Mouse (Mus musculus) MEL (cell line): ENCODE results near the gene Tmem126a. TPM values are rescaled to one million over a fixed set of nuclear protein-coding genes. Genes with fewer than 3 reads are reported as not detected.

ENCODE experiments used
- DNase-seq: peaks from one replicate; pipeline ENCODE4 v3.0.0; 2011; ENCODE audit warnings: low read depth, low spot score
- H3K27ac ChIP-seq: 2 replicates; pipeline ENCODE4 v1.5.1; 2012; ENCODE audit warnings: low read depth, mild to moderate bottlenecking, control low read depth, low read length, moderate library complexity; ENCODE audit not compliant: control insufficient read depth
- H3K27me3 ChIP-seq, 2 experiments: fragments of 150-350 bp in 1 of 2; sonication (generic) in 1 of 2; 2 replicates each; pipeline ENCODE4 v1.6.1; 2012; ENCODE audit warnings: low read length in 2 of 2, mild to moderate bottlenecking in 2 of 2, improper control_type of control experiment in 1 of 2, moderate library complexity in 1 of 2; ENCODE audit not compliant: insufficient read depth in 2 of 2, control insufficient read depth in 1 of 2
- H3K36me3 ChIP-seq, 2 experiments: 2 replicates each; pipeline ENCODE4 v1.6.1; 2012 to 2014; ENCODE audit warnings: low read length in 2 of 2, improper control_type of control experiment in 1 of 2, inconsistent platforms in 1 of 2, mild to moderate bottlenecking in 1 of 2; ENCODE audit not compliant: insufficient read depth in 2 of 2, control insufficient read depth in 1 of 2
- H3K4me1 ChIP-seq, 2 experiments: fragments of 150-350 bp in 1 of 2; sonication (generic) in 1 of 2; 2 replicates each; pipeline ENCODE4 v1.6.1; 2012; ENCODE audit warnings: low read length in 2 of 2, improper control_type of control experiment in 1 of 2, mild to moderate bottlenecking in 1 of 2; ENCODE audit not compliant: insufficient read depth in 2 of 2, control insufficient read depth in 1 of 2
- H3K4me3 ChIP-seq, 2 experiments: fragments of 150-350 bp in 1 of 2; sonication (generic) in 1 of 2; 2 replicates each; pipeline ENCODE4 v1.5.1; 2012; ENCODE audit warnings: low read depth in 2 of 2, low read length in 2 of 2, mild to moderate bottlenecking in 2 of 2, moderate library complexity in 2 of 2, control low read depth in 1 of 2, improper control_type of control experiment in 1 of 2; ENCODE audit not compliant: control insufficient read depth in 1 of 2, insufficient read depth in 1 of 2
- H3K79me2 ChIP-seq: 2 replicates; pipeline ENCODE4 v1.6.1; 2012; ENCODE audit warnings: mild to moderate bottlenecking, low read length, moderate library complexity; ENCODE audit not compliant: control insufficient read depth, poor library complexity, insufficient read depth
- H3K9ac ChIP-seq: 2 replicates; pipeline ENCODE4 v1.6.1; 2012; ENCODE audit warnings: low read depth, mild to moderate bottlenecking, control low read depth, low read length, moderate library complexity; ENCODE audit not compliant: control insufficient read depth, poor library complexity, severe bottlenecking
- H3K9me3 ChIP-seq: fragments of 150-350 bp; sonication (generic); replicated peaks from 2 replicates; pipeline ENCODE4 v1.6.1; 2012; ENCODE audit warnings: mild to moderate bottlenecking, low read length, improper control_type of control experiment, moderate library complexity; ENCODE audit not compliant: insufficient read depth
- EP300 ChIP-seq, 2 experiments: IDR thresholded peaks; 2 replicates each; pipeline ENCODE4 v1.6.1; 2011; ENCODE audit warnings: improper control_type of control experiment in 2 of 2, low read length in 2 of 2, low read depth in 1 of 2, mild to moderate bottlenecking in 1 of 2
- ETS1 ChIP-seq: IDR thresholded peaks from 2 replicates; pipeline ENCODE4 v1.6.1; 2012; ENCODE audit warnings: low read depth, mild to moderate bottlenecking, inconsistent platforms, low read length, improper control_type of control experiment, moderate library complexity
- GABPA ChIP-seq: IDR thresholded peaks from 2 replicates; pipeline ENCODE4 v1.6.1; 2012; ENCODE audit warnings: low read depth, mild to moderate bottlenecking, inconsistent platforms, low read length, improper control_type of control experiment, moderate library complexity
- GATA1 ChIP-seq: IDR thresholded peaks from 2 replicates; pipeline ENCODE4 v1.6.1; 2011; ENCODE audit warnings: low read depth, low read length, improper control_type of control experiment
- HCFC1 ChIP-seq: IDR thresholded peaks from 2 replicates; pipeline ENCODE4 v1.6.1; 2012; ENCODE audit warnings: low read depth, mild to moderate bottlenecking, inconsistent platforms, low read length, improper control_type of control experiment, moderate library complexity
- JUND ChIP-seq: IDR thresholded peaks from 2 replicates; pipeline ENCODE4 v1.6.1; 2011; ENCODE audit warnings: low read depth, mild to moderate bottlenecking, improper control_type of control experiment, low read length
- KAT2A ChIP-seq: conservative IDR thresholded peaks from 2 replicates; pipeline ENCODE4 v1.6.1; 2012; ENCODE audit warnings: low read depth, low read length, improper control_type of control experiment, inconsistent platforms
- MAFK ChIP-seq: IDR thresholded peaks from 2 replicates; pipeline ENCODE4 v1.6.1; 2011; ENCODE audit warnings: low read depth, mild to moderate bottlenecking, low read length, improper control_type of control experiment, borderline replicate concordance
- MAX ChIP-seq: IDR thresholded peaks from 2 replicates; pipeline ENCODE4 v1.6.1; 2011; ENCODE audit warnings: low read length, improper control_type of control experiment
- MEF2A ChIP-seq: IDR thresholded peaks from 2 replicates; pipeline ENCODE4 v1.6.1; 2014; ENCODE audit warnings: low read depth, mild to moderate bottlenecking, inconsistent platforms, low read length, improper control_type of control experiment; ENCODE audit not compliant: poor library complexity, insufficient replicate concordance, severe bottlenecking; ENCODE audit errors: extremely low read depth
- POLR2AphosphoS5 ChIP-seq: IDR thresholded peaks from 2 replicates; pipeline ENCODE4 v1.6.1; 2012; ENCODE audit warnings: low read depth, borderline replicate concordance, mild to moderate bottlenecking, inconsistent platforms, low read length, moderate library complexity, mixed read lengths
- RAD21 ChIP-seq: IDR thresholded peaks from 2 replicates; pipeline ENCODE4 v1.6.1; 2011; ENCODE audit warnings: mild to moderate bottlenecking, low read depth, low read length, improper control_type of control experiment
- RCOR1 ChIP-seq: IDR thresholded peaks from 2 replicates; pipeline ENCODE4 v1.6.1; 2012; ENCODE audit warnings: low read depth, mild to moderate bottlenecking, inconsistent platforms, low read length, improper control_type of control experiment
- SMC3 ChIP-seq: IDR thresholded peaks from 2 replicates; pipeline ENCODE4 v1.6.1; 2011; ENCODE audit warnings: low read depth, low read length, improper control_type of control experiment
- TAL1 ChIP-seq: IDR thresholded peaks from 2 replicates; pipeline ENCODE4 v1.6.1; 2012; ENCODE audit warnings: mild to moderate bottlenecking, inconsistent platforms, low read length, moderate library complexity, mixed read lengths
- TBP ChIP-seq: IDR thresholded peaks from 2 replicates; pipeline ENCODE4 v1.8.0; 2011; ENCODE audit warnings: low read depth, low read length, improper control_type of control experiment
- TCF12 ChIP-seq: IDR thresholded peaks from 2 replicates; pipeline ENCODE4 v1.6.1; 2014; ENCODE audit warnings: low read depth, mild to moderate bottlenecking, inconsistent platforms, low read length, improper control_type of control experiment, moderate library complexity
- UBTF ChIP-seq: IDR thresholded peaks from 2 replicates; pipeline ENCODE4 v1.6.1; 2012; ENCODE audit warnings: low read depth, mild to moderate bottlenecking, inconsistent platforms, low read length, improper control_type of control experiment, moderate library complexity, borderline replicate concordance; ENCODE audit not compliant: insufficient read depth
- ZC3H11A ChIP-seq: IDR thresholded peaks from 2 replicates; pipeline ENCODE4 v1.6.1; 2012; ENCODE audit warnings: low read depth, mild to moderate bottlenecking, inconsistent platforms, low read length, improper control_type of control experiment
- ZNF384 ChIP-seq: IDR thresholded peaks from 2 replicates; pipeline ENCODE4 v1.6.1; 2012; ENCODE audit warnings: low read depth, mild to moderate bottlenecking, inconsistent platforms, low read length, improper control_type of control experiment
- polyA plus RNA-seq, 2 experiments: library from polyadenylated mRNA; stranded (reverse) in 1 of 2; unstranded in 1 of 2; fragments of >175 nt in 1 of 2; fragments of >200 nt in 1 of 2; gene quantifications; 2 replicates each; pipeline versions ENCODE4 v1.2.1 to v1.2.4; 2012; ENCODE audit warnings: low replicate concordance in 2 of 2, low read depth in 1 of 2; ENCODE audit not compliant: insufficient read length in 2 of 2, insufficient read depth in 1 of 2, missing spikeins in 1 of 2
- total RNA-seq: library from RNA; depleted of rRNA; stranded (reverse); fragments of 300-350 nt; gene quantifications from 2 replicates; pipeline ENCODE4 v1.2.3, GENCODE M21; 2012

The Tmem126a gene
- total and polyA plus RNA-seq, 3 experiments: 10.3 to 11.9 TPM; not detected in 1

DNA sequence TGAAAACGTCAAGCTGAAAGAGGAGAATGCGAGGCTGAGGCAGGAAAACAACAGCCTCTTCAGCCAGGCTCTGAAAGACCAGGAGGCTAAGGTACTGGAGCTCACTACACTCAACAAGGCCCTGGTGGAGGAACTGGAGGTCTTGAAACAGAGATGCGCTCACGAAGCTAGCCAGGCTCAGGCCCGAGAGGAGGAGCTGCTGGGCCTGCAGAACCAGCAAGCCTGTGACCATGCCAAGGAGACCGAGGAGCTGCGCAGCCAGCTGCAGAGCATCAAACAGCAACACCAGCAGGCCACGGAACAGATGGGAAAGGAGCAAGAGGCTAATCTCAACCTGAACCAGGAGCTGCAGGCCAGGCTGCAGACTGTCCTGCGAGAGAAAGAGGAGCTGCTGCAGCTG lies 30.0 kb downstream of the Tmem126a start:
- peaks cover 4 to 6% of the 10 kb centered on the region in 2 experiments; a peak in 2 of 4 replicates for H3K27me3 ChIP-seq
- H3K36me3 ChIP-seq: no peaks in the 10 kb centered on the region
- no peaks in the 10 kb centered on the region for H3K4me1 ChIP-seq
- no peak overlapping the region for H3K4me3 ChIP-seq
- no peak overlapping the region for H3K27ac ChIP-seq
- DNase-seq: no peak
- H3K9ac ChIP-seq: no peak overlapping the region
- H3K9me3 ChIP-seq: no peaks in the 10 kb centered on the region
- TF ChIP-seq JUND (no peak), GABPA (no peak), HCFC1 (no peak), EP300 (IDR thresholded peaks at IDR 0.05; ENCODE audit: low read depth in 1 of 2, low read length in 2 of 2) (no peak), ZC3H11A (no peak), MAX (no peak), ETS1 (no peak), MEF2A (no peak), TCF12 (no peak), RCOR1 (no peak), TBP (no peak), RAD21 (no peak), UBTF (no peak), KAT2A (no peak), POLR2AphosphoS5 (no peak)
- no peaks in the 10 kb centered on the region for H3K79me2 ChIP-seq

DNA sequence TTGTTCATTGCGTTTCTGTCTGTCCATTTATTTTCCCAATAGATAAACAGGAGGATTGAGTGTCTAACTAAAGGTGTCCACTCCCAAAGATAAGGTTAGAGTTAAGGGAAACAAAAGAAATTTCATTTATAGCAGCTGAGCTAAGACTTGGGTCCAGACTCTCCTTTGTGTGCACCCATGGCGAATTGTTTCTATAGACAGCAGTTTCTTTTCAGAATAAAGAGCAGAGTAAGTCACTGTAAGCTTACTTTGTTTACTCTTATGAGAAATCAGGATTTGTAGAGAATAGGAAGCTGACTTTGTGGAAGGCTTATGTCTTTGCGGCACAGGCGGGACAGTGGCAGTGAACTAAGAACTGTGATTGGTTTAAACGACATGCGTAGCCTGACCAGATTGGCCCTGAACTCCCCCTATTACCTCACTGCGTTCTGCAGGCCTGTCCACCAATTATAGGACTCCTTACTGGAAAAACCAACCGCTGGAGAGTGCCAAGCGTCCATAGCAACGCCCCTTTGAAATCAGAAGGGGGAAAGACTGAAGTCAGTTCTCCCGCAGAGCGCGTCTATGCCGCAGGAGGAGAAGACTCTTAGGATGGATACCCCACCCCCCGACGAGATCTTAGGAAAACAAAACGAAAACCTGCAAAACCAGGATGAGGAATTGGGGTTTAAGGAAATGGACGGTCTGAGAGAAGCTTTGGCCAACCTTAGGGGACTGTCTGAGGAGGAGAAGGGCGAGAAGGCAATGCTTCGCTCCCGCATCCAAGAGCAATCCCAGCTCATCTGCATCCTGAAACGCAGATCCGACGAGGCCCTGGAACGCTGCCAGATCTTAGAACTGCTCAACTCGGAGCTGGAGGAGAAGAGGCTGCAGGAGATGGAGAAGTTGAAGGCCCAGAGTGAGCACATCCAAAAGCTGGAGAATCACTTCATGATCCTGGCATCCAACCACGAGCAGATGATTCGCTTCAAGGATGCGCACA lies 30.7 kb downstream of the Tmem126a start, which contains the start of gene Ccdc89:
Gene Ccdc89, plus strand, starts transcription at position 558 of the 982 bp plus-strand sequence.
- Histone ChIP-seq H3K79me2 (no peaks in the 10 kb centered on the region), H3K4me1 (no peaks in the 10 kb centered on the region), H3K27ac (no peak within 1 kb of the TSS), H3K36me3 (no peaks in the 10 kb centered on the region), H3K4me3 (no peak within 1 kb of the TSS), H3K9me3 (no peaks in the 10 kb centered on the region), H3K9ac (no peak within 1 kb of the TSS), H3K27me3 (peaks cover 4 to 6% of the 10 kb centered on the region in 2 experiments; a peak in 2 of 4 replicates)
- DNase-seq: no peak
- no peak for TF ChIP-seq SMC3
- TF ChIP-seq TCF12: no peak
- TF ChIP-seq MAFK: no peak
- TF ChIP-seq TAL1: no peak
- TF ChIP-seq ZNF384: no peak
- no peak for TF ChIP-seq MEF2A
- no peak for TF ChIP-seq GATA1
